Comparison of ENCODE assay signal across 7 mouse cellular contexts in genomic region chr10:81393456-81394063, GRCm38 (mm10). TPM values are rescaled to one million over a fixed set of nuclear protein-coding genes. Genes with fewer than 3 reads are reported as not detected.
DNase-seq lines count a peak whose midpoint lies in the region; ATAC-seq and TF ChIP-seq lines count a peak whose summit lies in the region.

No protein-coding gene starts in this region.

- peak overlapping the region; percentile 61 for H3K4me2 ChIP-seq in embryonic facial prominence, embryonic 14.5 days (ENCODE audit: low read depth, low read length)
- H3K4me2 ChIP-seq in liver, embryonic 16.5 days (ENCODE audit: low read depth, low read length), result peak overlapping the region; percentile 46
- peak overlapping the region; percentile 71 for H3K4me2 ChIP-seq in stomach, embryonic 16.5 days (ENCODE audit: low read depth, low read length)

- peaks cover 30% of the 10 kb centered on the region for H3K36me3 ChIP-seq in embryonic facial prominence, embryonic 14.5 days (ENCODE audit: control insufficient read depth, insufficient read depth, low read length)
- no peaks in the 10 kb centered on the region for H3K36me3 ChIP-seq in liver, embryonic 16.5 days (ENCODE audit: control insufficient read depth, insufficient read depth)
- H3K36me3 ChIP-seq in stomach, embryonic 16.5 days (ENCODE audit: control insufficient read depth, insufficient read depth, low read length), result no peaks in the 10 kb centered on the region

- H3K9me3 ChIP-seq in embryonic facial prominence, embryonic 14.5 days (ENCODE audit: control insufficient read depth, low read length), result no peaks in the 10 kb centered on the region
- no peaks in the 10 kb centered on the region for H3K9me3 ChIP-seq in liver, embryonic 16.5 days (replicated peaks; ENCODE audit: control insufficient read depth, low read length)
- H3K9me3 ChIP-seq in stomach, embryonic 16.5 days (replicated peaks; ENCODE audit: control insufficient read depth, low read length), result no peaks in the 10 kb centered on the region

- peak overlapping the region; percentile 59 for H3K9ac ChIP-seq in embryonic facial prominence, embryonic 14.5 days (ENCODE audit: low read depth, low read length)
- H3K9ac ChIP-seq in liver, embryonic 16.5 days (ENCODE audit: low read depth, low read length), result peak overlapping the region; percentile 6; the same call in 1 of the 2 replicates
- peak overlapping the region; percentile 77 for H3K9ac ChIP-seq in stomach, embryonic 16.5 days (ENCODE audit: low read length)

- 3% methylated on average over 19 of the region's 19 CpGs for WGBS in bone marrow, adult 2 months
- WGBS in embryonic facial prominence, embryonic 14.5 days, result 3% methylated on average over 19 of the region's 19 CpGs
- 6% methylated on average over 19 of the region's 19 CpGs for WGBS in liver, embryonic 16.5 days (ENCODE audit: insufficient replicate concordance)
- WGBS in stomach, embryonic 16.5 days, result 5% methylated on average over 19 of the region's 19 CpGs

- peak overlapping the region; percentile 25 for H3K4me3 ChIP-seq in bone marrow, adult 2 months (replicated peaks; ENCODE audit: control insufficient read depth, low read depth, low read length)
- peak overlapping the region; percentile 31 for H3K4me3 ChIP-seq in embryonic facial prominence, embryonic 14.5 days (ENCODE audit: low read depth, low read length)
- peak overlapping the region; percentile 16 for H3K4me3 ChIP-seq in liver, embryonic 16.5 days (ENCODE audit: low read depth, low read length)
- peak overlapping the region; percentile 47 for H3K4me3 ChIP-seq in stomach, embryonic 16.5 days (replicated peaks; ENCODE audit: low read length)

- H3K27ac ChIP-seq in bone marrow, adult 2 months (ENCODE audit: control insufficient read depth, insufficient read depth, low read depth, low read length, poor library complexity), result peak overlapping the region; percentile 23
- H3K27ac ChIP-seq in embryonic facial prominence, embryonic 14.5 days (replicated peaks; ENCODE audit: low read depth, low read length), result peak overlapping the region; percentile 58
- H3K27ac ChIP-seq in liver, embryonic 16.5 days (ENCODE audit: low read length), result no peak overlapping the region
- peak overlapping the region; percentile 71 for H3K27ac ChIP-seq in stomach, embryonic 16.5 days (ENCODE audit: low read length)

- no peak for TF ChIP-seq CTCF in bone marrow, adult 2 months (IDR thresholded peaks at IDR 0.05; ENCODE audit: control insufficient read depth, insufficient read depth, low read length)

- ATAC-seq in embryonic facial prominence, embryonic 14.5 days (ENCODE audit: low read depth), result no peak
- ATAC-seq in liver, embryonic 16.5 days (ENCODE audit: low read depth), result no peak
- ATAC-seq in stomach, embryonic 16.5 days (ENCODE audit: insufficient read depth, low FRiP score), result no peak

- H3K4me1 ChIP-seq in bone marrow, adult 2 months (ENCODE audit: control insufficient read depth, insufficient read depth, low read length), result peaks cover 5% of the 10 kb centered on the region
- H3K4me1 ChIP-seq in embryonic facial prominence, embryonic 14.5 days (ENCODE audit: control insufficient read depth, insufficient read depth, low read length), result peaks cover 14% of the 10 kb centered on the region
- peaks cover 29% of the 10 kb centered on the region for H3K4me1 ChIP-seq in liver, embryonic 16.5 days (ENCODE audit: control insufficient read depth, low read depth, low read length)
- H3K4me1 ChIP-seq in stomach, embryonic 16.5 days (ENCODE audit: control insufficient read depth, insufficient read depth, low read length), result peaks cover 22% of the 10 kb centered on the region

- no peak for TF ChIP-seq POLR2A in bone marrow, adult 2 months (IDR thresholded peaks at IDR 0.05; ENCODE audit: borderline replicate concordance, control insufficient read depth, low read depth, low read length)

- no peak for DNase-seq in embryonic facial prominence, embryonic 14.5 days (ENCODE audit: low spot score)
- DNase-seq in induced T-regulatory cell, adult 2 months (ENCODE audit: low read depth), result peak; percentile 68
- DNase-seq in MN1 (ENCODE audit: low spot score), result no peak
- DNase-seq in cerebellum, adult 8-10 months, result no peak

- no peaks in the 10 kb centered on the region for H3K27me3 ChIP-seq in embryonic facial prominence, embryonic 14.5 days (replicated peaks; ENCODE audit: control insufficient read depth, insufficient read depth, low read length)
- no peaks in the 10 kb centered on the region for H3K27me3 ChIP-seq in liver, embryonic 16.5 days (ENCODE audit: control insufficient read depth, insufficient read depth, low read depth, low read length)
- no peaks in the 10 kb centered on the region for H3K27me3 ChIP-seq in stomach, embryonic 16.5 days (ENCODE audit: control insufficient read depth, insufficient read depth, low read length)

RNA-seq across cellular contexts. Expression of gene Smim24, which starts 0.7 kb away (rescaled TPM):
- polyA plus RNA-seq in bone marrow, adult 2 months (2011; ENCODE audit: insufficient read depth, insufficient read length, low replicate concordance, missing spikeins), result 7.9 and 18.0 TPM in 2 replicates
- polyA plus RNA-seq in embryonic facial prominence, embryonic 14.5 days (2014; fragmentation: Nextera tagmentation; extraction: Ambion mirVana), result 3.9 and 4.1 TPM in 2 replicates
- 1.7 and 4.1 TPM in 2 replicates for polyA plus RNA-seq in liver, embryonic 16.5 days (2015; fragmentation: Nextera tagmentation; extraction: Ambion mirVana)
- polyA plus RNA-seq in stomach, embryonic 16.5 days (2015; fragmentation: Nextera tagmentation; extraction: Ambion mirVana), result 61.8 and 65.3 TPM in 2 replicates

RNA-seq across cellular contexts. Expression of gene Gm48552, which starts 4.8 kb away (rescaled TPM):
- polyA plus RNA-seq in bone marrow, adult 2 months (2011; ENCODE audit: insufficient read depth, insufficient read length, low replicate concordance, missing spikeins), result not detected in 2 replicates
- 0.77 and 0.88 TPM in 2 replicates for polyA plus RNA-seq in embryonic facial prominence, embryonic 14.5 days (2014; fragmentation: Nextera tagmentation; extraction: Ambion mirVana)
- 0.44 and 0.48 TPM in 2 replicates for polyA plus RNA-seq in liver, embryonic 16.5 days (2015; fragmentation: Nextera tagmentation; extraction: Ambion mirVana)
- 1.3 and 1.5 TPM in 2 replicates for polyA plus RNA-seq in stomach, embryonic 16.5 days (2015; fragmentation: Nextera tagmentation; extraction: Ambion mirVana)

RNA-seq across cellular contexts. Expression of gene Gm48551, which starts 9.3 kb away (rescaled TPM):
- 3.4 and 4.3 TPM in 2 replicates for polyA plus RNA-seq in bone marrow, adult 2 months (2011; ENCODE audit: insufficient read depth, insufficient read length, low replicate concordance, missing spikeins)
- polyA plus RNA-seq in embryonic facial prominence, embryonic 14.5 days (2014; fragmentation: Nextera tagmentation; extraction: Ambion mirVana), result 2.4 and 2.6 TPM in 2 replicates
- 0.54 and 0.55 TPM in 2 replicates for polyA plus RNA-seq in liver, embryonic 16.5 days (2015; fragmentation: Nextera tagmentation; extraction: Ambion mirVana)
- 3.0 and 3.8 TPM in 2 replicates for polyA plus RNA-seq in stomach, embryonic 16.5 days (2015; fragmentation: Nextera tagmentation; extraction: Ambion mirVana)

RNA-seq across cellular contexts. Expression of gene Dohh, which starts 9.3 kb away (rescaled TPM):
- 14.6 and 23.0 TPM in 2 replicates for polyA plus RNA-seq in bone marrow, adult 2 months (2011; ENCODE audit: insufficient read depth, insufficient read length, low replicate concordance, missing spikeins)
- 61.4 and 67.1 TPM in 2 replicates for polyA plus RNA-seq in embryonic facial prominence, embryonic 14.5 days (2014; fragmentation: Nextera tagmentation; extraction: Ambion mirVana)
- 46.3 and 48.3 TPM in 2 replicates for polyA plus RNA-seq in liver, embryonic 16.5 days (2015; fragmentation: Nextera tagmentation; extraction: Ambion mirVana)
- polyA plus RNA-seq in stomach, embryonic 16.5 days (2015; fragmentation: Nextera tagmentation; extraction: Ambion mirVana), result 77.4 and 79.6 TPM in 2 replicates

RNA-seq across cellular contexts. Expression of gene Fzr1, which starts 15.2 kb away (rescaled TPM):
- 126 and 131 TPM in 2 replicates for polyA plus RNA-seq in bone marrow, adult 2 months (2011; ENCODE audit: insufficient read depth, insufficient read length, low replicate concordance, missing spikeins)
- polyA plus RNA-seq in embryonic facial prominence, embryonic 14.5 days (2014; fragmentation: Nextera tagmentation; extraction: Ambion mirVana), result 69.5 and 90.1 TPM in 2 replicates
- polyA plus RNA-seq in liver, embryonic 16.5 days (2015; fragmentation: Nextera tagmentation; extraction: Ambion mirVana), result 128 and 138 TPM in 2 replicates
- polyA plus RNA-seq in stomach, embryonic 16.5 days (2015; fragmentation: Nextera tagmentation; extraction: Ambion mirVana), result 69.2 and 79.0 TPM in 2 replicates

Comparison
In these comparisons a context has a peak if more than half of its experiments do, and no peak if none do; other contexts are left out.
1. H3K9ac ChIP-seq: peak in every context shown above with its lines; median percentile 77 in stomach, embryonic 16.5 days; 59 in embryonic facial prominence, embryonic 14.5 days; 6 in liver, embryonic 16.5 days.